Mouse (Mus musculus) spleen, adult 2 months (tissue): ENCODE measurements at regions not wholly inside any gene's neighbourhood (a gene's known extent, or its start where the extent isn't known, plus 50 kb on each side); places are given as distances from the start of the nearest gene placed in this dataset.

ENCODE experiments used
- DNase-seq, 2 experiments: peaks; one replicate each; pipeline versions ENCODE4 v3.0.0 to v3.0.0-alpha.2; 2012 to 2021; ENCODE audit warnings: low spot score in 2 of 2, low read depth in 1 of 2
- H3K27ac ChIP-seq: fragments of 200-500 bp; 2 replicates; pipeline ENCODE4 v1.5.1; 2012; ENCODE audit warnings: low read length, inconsistent platforms; ENCODE audit not compliant: insufficient read depth
- H3K27me3 ChIP-seq: fragments of 200-500 bp; 2 replicates; pipeline ENCODE4 v1.6.1; 2012; ENCODE audit warnings: mild to moderate bottlenecking, moderate library complexity, low read length, inconsistent platforms; ENCODE audit not compliant: control insufficient read depth, insufficient read depth
- H3K36me3 ChIP-seq: fragments of 200-500 bp; 2 replicates; pipeline ENCODE4 v1.6.1; 2012; ENCODE audit warnings: mild to moderate bottlenecking, low read length, inconsistent platforms; ENCODE audit not compliant: control insufficient read depth, insufficient read depth
- H3K4me1 ChIP-seq: fragments of 200-500 bp; 2 replicates; pipeline ENCODE4 v1.6.1; 2011; ENCODE audit warnings: inconsistent platforms; ENCODE audit not compliant: control insufficient read depth, insufficient read depth, insufficient read length
- H3K4me3 ChIP-seq: fragments of 200-500 bp; 2 replicates; pipeline ENCODE4 v1.5.1; 2011; ENCODE audit warnings: mild to moderate bottlenecking, inconsistent platforms; ENCODE audit not compliant: insufficient read depth, insufficient read length; ENCODE audit errors: extremely low read depth
- CTCF ChIP-seq: fragments of 200-500 bp; IDR thresholded peaks from 2 replicates; pipeline ENCODE4 v1.5.1; 2011; ENCODE audit warnings: mild to moderate bottlenecking, inconsistent platforms; ENCODE audit not compliant: insufficient read depth, insufficient read length, insufficient replicate concordance; ENCODE audit errors: extremely low read depth
- POLR2A ChIP-seq: fragments of 200-500 bp; IDR thresholded peaks from 2 replicates; pipeline ENCODE4 v1.6.1; 2011; ENCODE audit warnings: low read depth, low read length, inconsistent platforms
- WGBS: fragments of 180-500 bp; shearing (Covaris S2); methylation state at CpG from one replicate; pipeline ENCODE4 v1.1.7; 2018; 5-methylcytosine and 5-hydroxymethylcytosine counted together

DNA sequence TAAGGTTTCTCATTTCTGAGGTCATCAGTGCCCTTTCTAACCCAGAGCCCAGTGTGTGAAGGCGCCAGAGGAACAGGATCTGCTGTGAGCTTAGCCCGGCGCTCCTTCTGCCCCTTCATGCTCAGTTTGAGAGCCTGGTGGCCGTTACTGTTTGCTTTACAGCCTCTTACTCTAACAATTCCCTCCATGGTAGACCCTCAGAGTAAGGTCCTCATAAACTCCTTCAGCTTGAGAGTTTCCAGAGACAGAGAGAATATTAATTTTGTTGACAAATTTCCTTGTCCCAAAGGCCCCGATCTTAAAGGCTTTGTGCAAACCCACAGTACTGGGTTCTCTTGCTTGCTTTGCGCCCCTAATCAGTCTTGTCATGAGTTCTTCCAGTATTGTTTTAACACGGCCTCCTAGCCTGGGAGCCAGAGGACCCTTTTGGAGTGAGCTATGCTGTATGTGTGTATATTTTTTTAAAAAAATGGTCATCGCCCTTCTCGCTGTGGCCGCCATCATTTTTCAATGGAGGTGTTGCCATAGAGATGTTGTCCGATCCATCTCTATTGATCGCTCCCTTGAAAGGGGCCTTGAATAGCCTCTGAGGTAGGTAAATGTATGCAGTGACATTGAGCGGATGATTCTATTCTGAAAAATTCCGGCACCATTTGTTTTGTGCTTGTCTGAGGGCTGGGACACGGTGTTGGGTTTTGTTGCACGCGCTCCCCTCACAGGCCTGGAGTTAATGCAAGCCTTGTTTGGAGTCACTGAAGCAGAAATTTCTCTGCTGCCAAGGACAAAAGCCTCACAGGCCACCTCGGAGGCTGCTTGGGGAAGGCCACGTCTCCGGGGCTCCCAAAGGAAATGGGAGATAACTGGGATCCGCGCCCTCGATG lies 140.7 kb downstream of the Opa1 start:
- DNase-seq: no peak
- H3K4me1 ChIP-seq: no peaks in the 10 kb centered on the region
- 92% methylated on average over 23 of the region's 23 CpGs for WGBS
- H3K4me3 ChIP-seq: no peak overlapping the region
- no peaks in the 10 kb centered on the region for H3K36me3 ChIP-seq
- H3K27ac ChIP-seq: no peak overlapping the region
- H3K27me3 ChIP-seq: no peaks in the 10 kb centered on the region
- TF ChIP-seq CTCF: no peak
- TF ChIP-seq POLR2A: no peak

DNA sequence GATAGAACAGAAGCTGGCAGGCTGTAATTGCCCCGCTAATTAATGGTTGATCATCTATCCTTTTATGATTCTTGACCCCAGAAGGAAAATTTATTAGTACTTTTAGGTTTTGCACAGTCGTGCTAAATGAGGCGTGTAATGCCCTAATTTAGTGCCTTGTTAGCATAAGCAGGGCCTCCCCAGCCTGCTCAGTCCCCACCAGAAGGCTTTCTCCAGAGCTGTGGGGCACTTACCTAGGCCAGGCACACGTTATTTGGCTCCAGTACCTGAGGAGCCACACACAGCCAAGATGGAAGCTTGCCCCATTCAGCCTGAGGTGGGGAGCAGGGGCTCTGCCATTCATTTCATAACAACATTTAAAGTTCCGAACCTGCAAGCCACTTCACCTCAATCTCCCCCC lies 146.0 kb downstream of the Opa1 start:
- DNase-seq: no peak
- 80% methylated on average over 5 of the region's 5 CpGs for WGBS
- no peaks in the 10 kb centered on the region for H3K27me3 ChIP-seq

DNA sequence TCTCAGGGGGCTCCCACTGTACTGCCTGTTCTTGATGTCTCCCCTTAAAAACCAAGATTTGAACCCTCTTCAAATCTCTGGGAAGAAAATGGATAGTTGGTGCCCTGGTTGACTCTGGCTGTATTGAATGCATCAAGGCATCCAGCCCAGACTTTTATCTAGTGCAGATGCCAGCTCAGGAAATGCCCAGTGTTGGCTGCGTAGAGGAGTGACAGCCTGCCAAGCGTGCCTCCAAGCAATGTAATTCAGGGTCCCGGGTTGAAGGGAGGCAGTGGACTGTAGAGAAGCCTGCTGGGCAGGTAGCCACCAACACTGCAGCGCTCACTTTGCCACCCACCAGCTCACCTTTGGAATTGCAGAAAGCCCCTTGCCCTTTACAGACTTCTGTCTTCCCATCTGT lies 146.4 kb downstream of the Opa1 start:
- 54% methylated on average over 4 of the region's 4 CpGs for WGBS
- Histone ChIP-seq H3K27me3 (no peaks in the 10 kb centered on the region), H3K4me1 (peaks cover 13% of the 10 kb centered on the region), H3K36me3 (no peaks in the 10 kb centered on the region), H3K4me3 (no peak overlapping the region), H3K27ac (no peak overlapping the region)
- TF ChIP-seq POLR2A (no peak), CTCF (no peak)
- DNase-seq: no peak

More for the DNA sequence above, 146.0 kb downstream of the Opa1 start:
- peaks cover 13% of the 10 kb centered on the region for H3K4me1 ChIP-seq
- no peak for TF ChIP-seq CTCF
- no peak for TF ChIP-seq POLR2A
- no peak overlapping the region for H3K27ac ChIP-seq
- no peak overlapping the region for H3K4me3 ChIP-seq
- H3K36me3 ChIP-seq: no peaks in the 10 kb centered on the region

DNA sequence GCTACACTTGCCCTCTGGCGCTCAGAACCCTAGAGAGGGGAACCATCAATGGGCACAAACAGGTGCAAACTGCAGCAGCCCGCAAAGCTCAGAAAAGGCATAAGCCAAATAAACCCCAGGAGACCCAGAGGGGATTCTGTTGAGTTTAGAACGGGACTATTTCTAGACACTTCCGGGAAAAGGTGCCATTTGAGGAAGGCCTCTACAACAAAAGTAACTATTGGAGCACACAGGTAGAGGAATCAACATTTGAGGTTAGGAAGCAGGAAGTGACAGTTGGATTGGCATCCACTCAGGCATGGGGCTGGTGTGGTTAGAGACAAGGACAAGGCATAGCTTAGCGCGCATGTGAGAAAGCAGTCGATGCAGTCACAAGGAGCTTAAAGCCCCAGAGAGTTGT lies 148.3 kb downstream of the Opa1 start:
- TF ChIP-seq POLR2A (no peak), CTCF (no peak)
- 21% methylated on average over 7 of the region's 7 CpGs for WGBS
- no peaks in the 10 kb centered on the region for H3K27me3 ChIP-seq
- H3K27ac ChIP-seq: no peak overlapping the region
- H3K36me3 ChIP-seq: no peaks in the 10 kb centered on the region
- no peak overlapping the region for H3K4me3 ChIP-seq
- H3K4me1 ChIP-seq: peaks cover 13% of the 10 kb centered on the region
- DNase-seq: peak; percentile 51 to 52

GRCm38 (mm10) chr16:29728769-29729481 lies 149.8 kb downstream of the Opa1 start:
- Histone ChIP-seq H3K27ac (no peak overlapping the region), H3K27me3 (no peaks in the 10 kb centered on the region), H3K4me3 (no peak overlapping the region), H3K36me3 (no peaks in the 10 kb centered on the region), H3K4me1 (peaks cover 13% of the 10 kb centered on the region)
- peak; percentile 47 to 78 for DNase-seq
- no peak for TF ChIP-seq POLR2A
- peak; percentile 83 for TF ChIP-seq CTCF
- 34% methylated on average over 10 of the region's 10 CpGs for WGBS

- no peak for DNase-seq
- no peaks in the 10 kb centered on the region for H3K27me3 ChIP-seq
- TF ChIP-seq POLR2A: no peak
- 64% methylated on average over 5 of the region's 5 CpGs for WGBS
- no peak overlapping the region for H3K4me3 ChIP-seq
- H3K4me1 ChIP-seq: peaks cover 13% of the 10 kb centered on the region
- H3K27ac ChIP-seq: no peak overlapping the region
- no peaks in the 10 kb centered on the region for H3K36me3 ChIP-seq
These were observed 150.9 kb downstream of the Opa1 start for GRCm38 (mm10) chr16:29730010-29730409.

GRCm38 (mm10) chr16:29732889-29733288 lies 153.8 kb downstream of the Opa1 start:
- DNase-seq: no peak
- no peak for TF ChIP-seq CTCF
- TF ChIP-seq POLR2A: no peak
- H3K27ac ChIP-seq: no peak overlapping the region
- whole genome bisulfite sequencing: 66% methylated on average over 1 of the region's 1 CpGs
- H3K27me3 ChIP-seq: no peaks in the 10 kb centered on the region
- no peak overlapping the region for H3K4me3 ChIP-seq
- H3K4me1 ChIP-seq: peaks cover 5% of the 10 kb centered on the region; the same call in 1 of the 2 replicates
- H3K36me3 ChIP-seq: no peaks in the 10 kb centered on the region
